Mouse (Mus musculus): Measurements from ENCODE around the gene Vmn1r188. TPM values are rescaled to one million over a fixed set of nuclear protein-coding genes. Genes with fewer than 3 reads are reported as not detected.
"Not testable (repeated sequence)": the region's sequence is repeated elsewhere in the genome, so short reads cannot be mapped to it uniquely, and the experiment has no call there.

Vmn1r188 gene
- polyA plus RNA-seq, 1 experiment from 2014 or later = not detected

- not testable (repeated sequence) for H3K9ac ChIP-seq (ENCODE audit: low read length); H3K4me2 ChIP-seq (ENCODE audit: low read depth, low read length); H3K36me3 ChIP-seq (ENCODE audit: control insufficient read depth, insufficient read depth, low read length); H3K4me3 ChIP-seq (ENCODE audit: low read length); H3K27me3 ChIP-seq (ENCODE audit: control insufficient read depth, insufficient read depth, low read depth, low read length); ATAC-seq (ENCODE audit: low read depth); H3K27ac ChIP-seq (ENCODE audit: low read length); H3K9me3 ChIP-seq (ENCODE audit: control insufficient read depth, low read length); H3K4me1 ChIP-seq (replicated peaks; ENCODE audit: control insufficient read depth, insufficient read depth, low read length)
- WGBS = 53% methylated on average over 4 of the region's 5 CpGs
Measured at GRCm38 (mm10) chr13:22136495-22137293, 52.5 kb downstream of the Vmn1r188 start.

Small RNA genes lying within 50 kb of the gene (microRNA-seq; reads per million reads assigned to microRNA genes)
- not detected for gene Gm26300
- not detected for gene Gm44390
- gene Gm44486 = not detected

Other genes starting within 250 kb of the Vmn1r188 start
- 7.9 and 12.5 TPM in 2 replicates for gene Zfp184, start 139.3 kb upstream of the Vmn1r188 start, polyA plus RNA-seq (2015; fragmentation: Nextera tagmentation; extraction: Ambion mirVana)
- 0.16 and 0.18 TPM in 2 replicates for gene Pom121l2, start 103.2 kb upstream of the Vmn1r188 start, polyA plus RNA-seq (2015; fragmentation: Nextera tagmentation; extraction: Ambion mirVana)
- 10.0 and 26.0 TPM in 2 replicates for gene Prss16, start 74.7 kb upstream of the Vmn1r188 start, polyA plus RNA-seq (2015; fragmentation: Nextera tagmentation; extraction: Ambion mirVana)
- gene Hist1h2ah, start 48.9 kb upstream of the Vmn1r188 start, polyA plus RNA-seq (2015; fragmentation: Nextera tagmentation; extraction: Ambion mirVana) = 2.3 and 15.3 TPM in 2 replicates
- gene Hist1h2bk, start 48.6 kb upstream of the Vmn1r188 start, polyA plus RNA-seq (2015; fragmentation: Nextera tagmentation; extraction: Ambion mirVana) = 6.6 and 7.3 TPM in 2 replicates
- 23.6 and 24.3 TPM in 2 replicates for gene Hist1h4i, start 43.1 kb upstream of the Vmn1r188 start, polyA plus RNA-seq (2015; fragmentation: Nextera tagmentation; extraction: Ambion mirVana)
- gene Hist1h2ag, start 41.5 kb upstream of the Vmn1r188 start, polyA plus RNA-seq (2015; fragmentation: Nextera tagmentation; extraction: Ambion mirVana) = 36.8 and 53.7 TPM in 2 replicates
- gene Hist1h2bj, start 41.2 kb upstream of the Vmn1r188 start, polyA plus RNA-seq (2015; fragmentation: Nextera tagmentation; extraction: Ambion mirVana) = 12.9 and 16.4 TPM in 2 replicates
- not detected in 2 replicates for gene Vmn1r189, start 21.4 kb downstream of the Vmn1r188 start, polyA plus RNA-seq (2015; fragmentation: Nextera tagmentation; extraction: Ambion mirVana)
- gene Vmn1r191, start 99.5 kb downstream of the Vmn1r188 start, polyA plus RNA-seq (2015; fragmentation: Nextera tagmentation; extraction: Ambion mirVana) = not detected in 2 replicates
- gene Vmn1r192, start 106.7 kb downstream of the Vmn1r188 start, polyA plus RNA-seq (2015; fragmentation: Nextera tagmentation; extraction: Ambion mirVana) = not detected in 2 replicates
- gene Vmn1r193, start 138.7 kb downstream of the Vmn1r188 start, polyA plus RNA-seq (2015; fragmentation: Nextera tagmentation; extraction: Ambion mirVana) = not detected in 2 replicates
- not detected in 2 replicates for gene Vmn1r194, start 159.8 kb downstream of the Vmn1r188 start, polyA plus RNA-seq (2015; fragmentation: Nextera tagmentation; extraction: Ambion mirVana)
- gene Vmn1r195, start 186.1 kb downstream of the Vmn1r188 start, polyA plus RNA-seq (2015; fragmentation: Nextera tagmentation; extraction: Ambion mirVana) = not detected in 2 replicates
- gene Vmn1r196, start 205.5 kb downstream of the Vmn1r188 start, polyA plus RNA-seq (2015; fragmentation: Nextera tagmentation; extraction: Ambion mirVana) = not detected in 2 replicates
- gene Vmn1r197, start 240.1 kb downstream of the Vmn1r188 start, polyA plus RNA-seq (2015; fragmentation: Nextera tagmentation; extraction: Ambion mirVana) = not detected in 2 replicates

Data from lung, embryonic 16.5 days (tissue).